Mouse (Mus musculus) brain, embryonic 14.5 days (tissue): ENCODE results near the gene St3gal2.

Experiments used
- CTCF ChIP-seq: fragments of 200-500 bp; IDR thresholded peaks from 2 replicates; pipeline ENCODE4 v1.5.1; 2012; ENCODE audit warnings: inconsistent platforms, mild to moderate bottlenecking, moderate library complexity, borderline replicate concordance; ENCODE audit not compliant: insufficient read depth, insufficient read length; ENCODE audit errors: extremely low read depth
- POLR2A ChIP-seq: fragments of 200-500 bp; IDR thresholded peaks from 2 replicates; pipeline ENCODE4 v1.6.1; 2012; ENCODE audit warnings: mild to moderate bottlenecking, inconsistent platforms, borderline replicate concordance; ENCODE audit not compliant: poor library complexity, insufficient read depth, insufficient read length, severe bottlenecking; ENCODE audit errors: extremely low read depth

DNA sequence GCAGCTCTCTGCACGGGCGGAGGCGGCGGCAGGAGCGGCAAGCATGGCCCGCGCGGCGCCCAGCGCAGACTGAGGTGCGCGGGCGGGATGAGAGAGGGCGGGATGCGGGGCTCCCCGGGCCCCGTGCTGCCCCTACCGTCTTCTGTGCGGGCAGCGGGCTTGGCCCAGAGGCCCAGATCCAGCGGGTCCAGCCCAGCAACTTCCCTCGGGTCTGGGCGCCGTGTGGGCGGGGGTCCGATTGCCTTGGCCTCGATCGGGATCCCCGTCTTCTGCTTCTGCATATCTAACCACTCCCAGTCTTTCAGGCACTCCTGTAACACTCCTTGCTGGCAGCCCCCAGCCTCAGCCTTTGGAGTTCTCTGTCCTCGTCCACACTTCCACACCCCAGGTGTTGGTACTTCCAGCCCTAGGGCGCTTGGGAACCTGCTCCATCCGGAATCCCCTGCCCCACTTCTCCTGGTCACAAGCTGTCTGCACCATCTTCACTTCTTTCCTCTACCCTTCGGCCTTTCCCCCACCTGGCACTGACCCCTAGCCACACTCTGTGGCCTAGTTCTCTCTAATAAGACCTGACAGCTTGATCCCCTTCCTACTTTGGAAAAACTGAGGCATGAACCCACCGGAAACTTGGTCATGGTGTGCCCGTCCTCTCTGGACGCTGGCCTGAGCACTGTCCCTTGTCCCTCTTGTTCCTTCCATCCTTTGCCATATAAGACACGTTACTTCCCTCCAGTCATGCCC is 480 bp downstream of the St3gal2 start:
- TF ChIP-seq POLR2A = no peak
- no peak for TF ChIP-seq CTCF
